28 mouse cellular contexts compared by ENCODE assay signal in genomic region chr13:51740776-51741175, GRCm38 (mm10). TPM values are rescaled to one million over a fixed set of nuclear protein-coding genes. Genes with fewer than 3 reads are reported as not detected.
DNase-seq lines count a peak whose midpoint lies in the region; ATAC-seq lines count a peak whose summit lies in the region.
"Had no signal": no experiment of that assay in that cellular context is flagged by ENCODE, and none has a peak within 500 bp of the region (broad histone marks: within the 10 kb centered on the region; RNA-seq: fewer than 3 reads in every experiment).

No protein-coding gene starts in this region.

- H3K9ac ChIP-seq in liver, embryonic 13.5 days: no peak overlapping the region
- no peak overlapping the region for H3K9ac ChIP-seq in hindbrain, embryonic 14.5 days
- H3K9ac ChIP-seq: limb, embryonic 15.5 days; lung, embryonic 15.5 days had no signal

- no peak overlapping the region for H3K4me2 ChIP-seq in liver, embryonic 13.5 days
- no peak overlapping the region for H3K4me2 ChIP-seq in hindbrain, embryonic 14.5 days (replicated peaks)
- H3K4me2 ChIP-seq: limb, embryonic 15.5 days; lung, embryonic 15.5 days; midbrain, embryonic 11.5 days had no signal

- peak; percentile 9 for DNase-seq in thymus, postnatal 14 days
- no peak for DNase-seq in thymus, postnatal 4 days
- DNase-seq in liver, embryonic 13.5 days: no peak
- peak; percentile 73 to 76 for DNase-seq in monocyte, adult 2 months (ENCODE audit: low read depth in 1 of 2, low spot score in 2 of 2)
- no peak for DNase-seq in embryo, embryonic 9.5 days (ENCODE audit: extremely low spot score)
- DNase-seq in urinary bladder, postnatal 10 days (ENCODE audit: low spot score): no peak
- no peak for DNase-seq in hindbrain, embryonic 14.5 days (ENCODE audit: low spot score)
- DNase-seq: adrenal gland, adult 8-10 months; B cell, adult 2 months; cerebellum, adult 8-10 months; cerebellum, postnatal 36 days; embryo, embryonic 11 days; kidney, adult 11 months; layer of hippocampus, adult 9-11 months; left cerebral cortex, postnatal 4 days; lung, postnatal 4 days; right cerebral cortex, postnatal 14 days; spleen, adult 18-20 months had no signal

- H3K4me3 ChIP-seq in liver, embryonic 13.5 days (replicated peaks): no peak overlapping the region
- no peak overlapping the region for H3K4me3 ChIP-seq in hindbrain, embryonic 14.5 days (replicated peaks; ENCODE audit: low read length)
- H3K4me3 ChIP-seq: heart, embryonic 10.5 days; left cerebral cortex, adult 2 months; limb, embryonic 15.5 days; lung, embryonic 15.5 days had no signal

- H3K27me3 ChIP-seq in liver, embryonic 13.5 days: no peaks in the 10 kb centered on the region
- no peaks in the 10 kb centered on the region for H3K27me3 ChIP-seq in hindbrain, embryonic 14.5 days (ENCODE audit: control insufficient read depth, insufficient read depth, low read length)
- H3K27me3 ChIP-seq: CH12.LX; limb, embryonic 15.5 days; lung, embryonic 15.5 days had no signal

- H3K4me1 ChIP-seq in liver, embryonic 13.5 days (replicated peaks): peaks cover 100% of the 10 kb centered on the region
- H3K4me1 ChIP-seq in hindbrain, embryonic 14.5 days (replicated peaks; ENCODE audit: control insufficient read depth, insufficient read depth, low read length): no peaks in the 10 kb centered on the region
- H3K4me1 ChIP-seq: limb, embryonic 15.5 days had no signal

- no peaks in the 10 kb centered on the region for H3K36me3 ChIP-seq in liver, embryonic 13.5 days
- no peaks in the 10 kb centered on the region for H3K36me3 ChIP-seq in hindbrain, embryonic 14.5 days (replicated peaks; ENCODE audit: control insufficient read depth, insufficient read depth)
- H3K36me3 ChIP-seq: heart, embryonic 10.5 days; limb, embryonic 15.5 days; lung, embryonic 15.5 days had no signal

- peak overlapping the region; percentile 97 for H3K27ac ChIP-seq in liver, embryonic 13.5 days
- H3K27ac ChIP-seq in hindbrain, embryonic 14.5 days: no peak overlapping the region
- H3K27ac ChIP-seq: hindbrain, postnatal 0 days; kidney, postnatal 0 days; left cerebral cortex, adult 2 months; limb, embryonic 15.5 days; lung, embryonic 15.5 days had no signal

- ATAC-seq in liver, embryonic 13.5 days (ENCODE audit: low read depth): no peak
- no peak for ATAC-seq in hindbrain, embryonic 14.5 days (ENCODE audit: low FRiP score)
- ATAC-seq: forebrain, embryonic 14.5 days; hindbrain, postnatal 0 days had no signal

- 73% methylated on average over 5 of the region's 5 CpGs for WGBS in liver, embryonic 13.5 days (ENCODE audit: insufficient replicate concordance)
- 92% methylated on average over 5 of the region's 5 CpGs for WGBS in hindbrain, embryonic 14.5 days

- H3K9me3 ChIP-seq in liver, embryonic 13.5 days (replicated peaks): no peaks in the 10 kb centered on the region
- no peaks in the 10 kb centered on the region for H3K9me3 ChIP-seq in hindbrain, embryonic 14.5 days (ENCODE audit: control insufficient read depth, low read length)
- H3K9me3 ChIP-seq: G1E; heart, embryonic 10.5 days; limb, embryonic 15.5 days; lung, embryonic 15.5 days had no signal

RNA-seq across cellular contexts. Expression of gene Sema4d, which starts 52.8 kb away (rescaled TPM):
- 6.0 and 7.6 TPM in 2 replicates for polyA plus RNA-seq in liver, embryonic 13.5 days (2015; fragmentation: Nextera tagmentation; extraction: Ambion mirVana)
- 16.2 and 17.8 TPM in 2 replicates for polyA plus RNA-seq in hindbrain, embryonic 14.5 days (2014; fragmentation: Nextera tagmentation; extraction: Ambion mirVana)

Comparison
In these comparisons a context has a peak if more than half of its experiments do, and no peak if none do; other contexts are left out.
1. DNase-seq: peak in thymus, postnatal 14 days (single experiment) and monocyte, adult 2 months (2 of 2); none in thymus, postnatal 4 days (single experiment), liver, embryonic 13.5 days (single experiment), embryo, embryonic 9.5 days (single experiment), urinary bladder, postnatal 10 days (single experiment) and hindbrain, embryonic 14.5 days (single experiment).